Mouse (Mus musculus): ENCODE data around the gene St6galnac3. TPM values are rescaled to one million over a fixed set of nuclear protein-coding genes. Genes with fewer than 3 reads are reported as not detected.

The St6galnac3 gene
- total and polyA plus RNA-seq, 3 experiments = 2.2 to 5.2 (median 4.9) TPM

DNA sequence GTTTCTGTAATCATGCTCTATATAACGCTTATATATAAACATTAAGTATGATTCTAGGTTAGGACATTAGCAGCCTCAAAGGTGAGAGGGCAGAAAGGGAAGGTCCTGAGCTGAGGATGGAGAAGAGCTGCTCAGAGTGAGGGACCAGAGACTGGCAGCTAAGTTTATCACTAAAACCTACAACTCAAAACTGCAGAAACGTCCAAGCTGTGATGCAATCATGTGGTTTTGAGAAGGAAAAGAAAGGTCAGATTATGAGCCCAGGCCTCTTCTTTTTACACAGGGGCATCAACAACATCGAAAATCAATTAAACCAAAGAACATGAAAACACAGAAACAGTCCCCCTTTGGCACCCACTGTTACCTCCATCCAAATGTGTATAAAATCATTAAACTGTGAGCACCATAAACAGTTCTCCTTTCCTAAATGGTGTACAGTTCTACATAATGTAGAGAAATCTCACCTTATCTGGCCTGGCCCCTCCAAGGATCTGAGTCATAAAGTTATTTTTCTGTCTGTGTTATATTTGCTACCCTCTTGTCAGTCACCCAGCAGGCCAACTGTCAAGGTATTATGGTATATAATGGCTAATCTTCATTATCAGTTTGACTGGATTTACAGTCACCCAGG, 244.9 kb downstream of the St6galnac3 start:
- TF ChIP-seq EP300 (IDR thresholded peaks at IDR 0.05; ENCODE audit: insufficient read depth, low read depth, low read length) (no peak), POLR2A (IDR thresholded peaks at IDR 0.05; ENCODE audit: insufficient read depth, low read depth, low read length) (no peak), CTCF (IDR thresholded peaks at IDR 0.05) (no peak)
- 69% methylated on average over 3 of the region's 3 CpGs for WGBS
- Histone ChIP-seq H3K27me3 (ENCODE audit: control insufficient read depth, insufficient read depth, low read length) (no peaks in the 10 kb centered on the region), H3K36me3 (ENCODE audit: control insufficient read depth, insufficient read depth, low read length) (no peaks in the 10 kb centered on the region), H3K4me1 (ENCODE audit: control insufficient read depth, insufficient read depth, low read length) (peaks cover 2% of the 10 kb centered on the region), H3K4me3 (no peak overlapping the region), H3K9ac (ENCODE audit: low read depth, low read length) (no peak overlapping the region), H3K79me2 (replicated peaks; ENCODE audit: control insufficient read depth, insufficient read depth, low read length) (no peaks in the 10 kb centered on the region), H3K27ac (no peak overlapping the region)
- DNase-seq = no peak
- intact Hi-C loops (cut with DNase I) = no loop called here

GRCm38 (mm10) chr3:153475919-153476318, 249.1 kb downstream of the St6galnac3 start:
- TF ChIP-seq EP300 (IDR thresholded peaks at IDR 0.05; ENCODE audit: insufficient read depth, low read depth, low read length) (no peak), CTCF (IDR thresholded peaks at IDR 0.05) (no peak), POLR2A (IDR thresholded peaks at IDR 0.05; ENCODE audit: insufficient read depth, low read depth, low read length) (no peak)
- Histone ChIP-seq H3K4me1 (ENCODE audit: control insufficient read depth, insufficient read depth, low read length) (no peaks in the 10 kb centered on the region), H3K27me3 (ENCODE audit: control insufficient read depth, insufficient read depth, low read length) (no peaks in the 10 kb centered on the region), H3K27ac (no peak overlapping the region), H3K9ac (ENCODE audit: low read depth, low read length) (no peak overlapping the region), H3K79me2 (replicated peaks; ENCODE audit: control insufficient read depth, insufficient read depth, low read length) (no peaks in the 10 kb centered on the region), H3K36me3 (ENCODE audit: control insufficient read depth, insufficient read depth, low read length) (no peaks in the 10 kb centered on the region), H3K4me3 (no peak overlapping the region)
- DNase-seq = no peak
- intact Hi-C loops (cut with DNase I) = no loop called here
- 86% methylated on average over 9 of the region's 9 CpGs for WGBS

DNA sequence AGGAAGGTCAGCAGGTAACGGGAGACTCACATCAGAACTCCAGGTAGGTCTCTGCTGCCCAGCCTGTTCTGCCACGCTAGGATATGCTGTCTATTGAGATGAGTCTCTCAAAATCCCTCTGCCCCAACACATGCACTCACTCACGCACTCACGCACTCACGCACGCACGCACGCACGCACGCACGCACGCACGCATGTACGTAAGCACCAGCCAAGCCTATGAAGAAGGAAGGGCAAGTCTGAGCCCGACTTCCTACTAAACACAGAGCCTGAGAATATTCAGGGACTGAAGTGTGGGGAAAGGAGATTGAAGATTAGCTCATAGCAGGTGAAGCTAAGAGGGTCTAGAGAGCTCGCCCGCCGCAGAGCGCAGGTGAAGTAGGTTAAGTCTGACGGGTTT, 249.5 kb downstream of the St6galnac3 start:
- 94% methylated on average over 20 of the region's 20 CpGs for WGBS
- intact Hi-C loops (cut with DNase I) = no loop called here

GRCm38 (mm10) chr3:153472583-153473471, 252.1 kb downstream of the St6galnac3 start:
- H3K27ac ChIP-seq = no peak overlapping the region
- H3K79me2 ChIP-seq (replicated peaks; ENCODE audit: control insufficient read depth, insufficient read depth, low read length) = no peaks in the 10 kb centered on the region
- no peaks in the 10 kb centered on the region for H3K36me3 ChIP-seq (ENCODE audit: control insufficient read depth, insufficient read depth, low read length)
- intact Hi-C loops (cut with DNase I) = no loop called here
- WGBS = 87% methylated on average over 11 of the region's 11 CpGs
- H3K9ac ChIP-seq (ENCODE audit: low read depth, low read length) = no peak overlapping the region
- TF ChIP-seq EP300 (IDR thresholded peaks at IDR 0.05; ENCODE audit: insufficient read depth, low read depth, low read length) = no peak
- no peaks in the 10 kb centered on the region for H3K27me3 ChIP-seq (ENCODE audit: control insufficient read depth, insufficient read depth, low read length)
- no peaks in the 10 kb centered on the region for H3K4me1 ChIP-seq (ENCODE audit: control insufficient read depth, insufficient read depth, low read length)
- no peak for DNase-seq
- H3K4me3 ChIP-seq = no peak overlapping the region

More for the DNA sequence above, 249.5 kb downstream of the St6galnac3 start:
- TF ChIP-seq EP300 (IDR thresholded peaks at IDR 0.05; ENCODE audit: insufficient read depth, low read depth, low read length) (no peak), POLR2A (IDR thresholded peaks at IDR 0.05; ENCODE audit: insufficient read depth, low read depth, low read length) (no peak), CTCF (IDR thresholded peaks at IDR 0.05) (no peak)
- Histone ChIP-seq H3K4me1 (ENCODE audit: control insufficient read depth, insufficient read depth, low read length) (no peaks in the 10 kb centered on the region), H3K36me3 (ENCODE audit: control insufficient read depth, insufficient read depth, low read length) (no peaks in the 10 kb centered on the region), H3K79me2 (replicated peaks; ENCODE audit: control insufficient read depth, insufficient read depth, low read length) (no peaks in the 10 kb centered on the region), H3K9ac (ENCODE audit: low read depth, low read length) (no peak overlapping the region), H3K27ac (no peak overlapping the region), H3K27me3 (ENCODE audit: control insufficient read depth, insufficient read depth, low read length) (no peaks in the 10 kb centered on the region), H3K4me3 (no peak overlapping the region)
- DNase-seq = no peak

GRCm38 (mm10) chr3:153463849-153464248, 261.1 kb downstream of the St6galnac3 start:
- DNase-seq = no peak

GRCm38 (mm10) chr3:153460173-153460572, 264.8 kb downstream of the St6galnac3 start:
- intact Hi-C loops (cut with DNase I) = no loop called here
- no peak overlapping the region for H3K4me3 ChIP-seq
- TF ChIP-seq EP300 (IDR thresholded peaks at IDR 0.05; ENCODE audit: insufficient read depth, low read depth, low read length) (no peak), CTCF (IDR thresholded peaks at IDR 0.05) (no peak), POLR2A (IDR thresholded peaks at IDR 0.05; ENCODE audit: insufficient read depth, low read depth, low read length) (no peak)
- no peaks in the 10 kb centered on the region for H3K27me3 ChIP-seq (ENCODE audit: control insufficient read depth, insufficient read depth, low read length)
- WGBS = 90% methylated on average over 4 of the region's 4 CpGs
- DNase-seq = no peak
- no peaks in the 10 kb centered on the region; the same call in 1 of the 2 replicates for H3K4me1 ChIP-seq (ENCODE audit: control insufficient read depth, insufficient read depth, low read length)
- no peaks in the 10 kb centered on the region for H3K36me3 ChIP-seq (ENCODE audit: control insufficient read depth, insufficient read depth, low read length)
- H3K9ac ChIP-seq (ENCODE audit: low read depth, low read length) = no peak overlapping the region
- H3K79me2 ChIP-seq (replicated peaks; ENCODE audit: control insufficient read depth, insufficient read depth, low read length) = no peaks in the 10 kb centered on the region
- H3K27ac ChIP-seq = no peak overlapping the region

More at GRCm38 (mm10) chr3:153463849-153464248, 261.1 kb downstream of the St6galnac3 start:
- H3K27me3 ChIP-seq (ENCODE audit: control insufficient read depth, insufficient read depth, low read length) = no peaks in the 10 kb centered on the region
- no peak overlapping the region for H3K9ac ChIP-seq (ENCODE audit: low read depth, low read length)
- TF ChIP-seq EP300 (IDR thresholded peaks at IDR 0.05; ENCODE audit: insufficient read depth, low read depth, low read length) (no peak), POLR2A (IDR thresholded peaks at IDR 0.05; ENCODE audit: insufficient read depth, low read depth, low read length) (no peak), CTCF (IDR thresholded peaks at IDR 0.05) (no peak)
- intact Hi-C loops (cut with DNase I) = no loop called here
- H3K4me3 ChIP-seq = no peak overlapping the region
- H3K27ac ChIP-seq = no peak overlapping the region
- H3K4me1 ChIP-seq (ENCODE audit: control insufficient read depth, insufficient read depth, low read length) = no peaks in the 10 kb centered on the region
- H3K79me2 ChIP-seq (replicated peaks; ENCODE audit: control insufficient read depth, insufficient read depth, low read length) = no peaks in the 10 kb centered on the region
- no peaks in the 10 kb centered on the region for H3K36me3 ChIP-seq (ENCODE audit: control insufficient read depth, insufficient read depth, low read length)
- WGBS = 62% methylated on average over 6 of the region's 6 CpGs
